Mouse (Mus musculus): ENCODE data around the gene Rnpc3. TPM values are rescaled to one million over a fixed set of nuclear protein-coding genes. Genes with fewer than 3 reads are reported as not detected.
A peak's percentile ranks its signal among the peaks of the same experiment; 100 is the strongest.
"Not testable (repeated sequence)": the region's sequence is repeated elsewhere in the genome, so short reads cannot be mapped to it uniquely, and the experiment has no call there.

The Rnpc3 gene
- 49.8 and 55.2 TPM in 2 replicates for polyA plus RNA-seq (2015; fragmentation: Nextera tagmentation; extraction: Ambion mirVana)

DNA sequence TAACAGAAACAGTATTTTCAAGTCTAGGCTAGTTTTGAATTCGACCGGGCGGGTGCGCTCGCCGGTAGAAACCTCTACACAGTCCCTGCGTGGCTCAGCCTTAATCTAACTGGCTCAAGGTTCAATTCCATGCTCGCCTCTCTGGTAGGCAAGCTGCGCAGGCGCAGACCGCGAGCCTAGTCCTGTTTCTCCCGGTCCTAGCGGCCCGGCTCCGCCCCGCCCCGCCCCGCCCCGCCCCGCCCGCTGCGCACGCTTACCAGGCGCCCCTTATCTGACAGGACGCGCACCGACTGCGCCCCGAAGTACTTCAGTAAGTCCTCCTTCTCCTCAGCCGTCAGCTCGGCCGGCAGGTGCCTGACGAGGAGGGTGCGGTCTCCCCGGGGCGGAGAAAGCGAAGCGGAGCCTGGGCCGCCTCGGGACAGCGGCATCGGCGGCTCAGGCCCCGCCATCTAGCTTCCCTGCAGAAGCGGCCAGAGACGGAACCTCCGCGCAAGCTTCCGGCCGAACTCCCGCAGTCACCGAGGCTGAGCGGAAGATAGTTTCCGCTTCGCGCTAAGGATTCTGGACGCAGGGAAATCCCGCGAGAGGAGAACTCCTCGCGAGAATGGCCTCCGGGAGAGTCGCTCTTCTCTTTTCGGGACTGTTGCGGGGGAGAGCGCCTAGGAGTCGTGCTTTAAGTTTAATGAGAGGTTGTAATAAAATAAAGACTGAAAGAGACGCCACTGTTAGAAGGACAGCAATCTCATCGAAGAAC lies at the start of gene Rnpc3:
Gene Rnpc3, minus strand, starts transcription at position 544 of the 754 bp plus-strand sequence.
- ATAC-seq: peak; percentile 98
- H3K27me3 ChIP-seq (replicated peaks; ENCODE audit: control insufficient read depth, insufficient read depth, low read length): no peaks in the 10 kb centered on the region
- peak within 1 kb of the TSS; percentile 95 for H3K9ac ChIP-seq (replicated peaks; ENCODE audit: low read depth, low read length)
- H3K4me1 ChIP-seq (replicated peaks; ENCODE audit: control insufficient read depth, insufficient read depth, low read length): peaks cover 6% of the 10 kb centered on the region; the same call in 1 of the 2 replicates
- under 1% methylated on average over 70 of the region's 70 CpGs for WGBS
- peak within 1 kb of the TSS; percentile 100 for H3K27ac ChIP-seq (ENCODE audit: low read length)
- peak within 1 kb of the TSS; percentile 93 for H3K4me3 ChIP-seq (replicated peaks; ENCODE audit: low read length)
- peak within 1 kb of the TSS; percentile 63 for H3K4me2 ChIP-seq (ENCODE audit: low read length)
- H3K36me3 ChIP-seq (ENCODE audit: control insufficient read depth, insufficient read depth): no peaks in the 10 kb centered on the region; the same call in 1 of the 2 replicates
- H3K9me3 ChIP-seq (ENCODE audit: control insufficient read depth, low read length): no peaks in the 10 kb centered on the region

DNA sequence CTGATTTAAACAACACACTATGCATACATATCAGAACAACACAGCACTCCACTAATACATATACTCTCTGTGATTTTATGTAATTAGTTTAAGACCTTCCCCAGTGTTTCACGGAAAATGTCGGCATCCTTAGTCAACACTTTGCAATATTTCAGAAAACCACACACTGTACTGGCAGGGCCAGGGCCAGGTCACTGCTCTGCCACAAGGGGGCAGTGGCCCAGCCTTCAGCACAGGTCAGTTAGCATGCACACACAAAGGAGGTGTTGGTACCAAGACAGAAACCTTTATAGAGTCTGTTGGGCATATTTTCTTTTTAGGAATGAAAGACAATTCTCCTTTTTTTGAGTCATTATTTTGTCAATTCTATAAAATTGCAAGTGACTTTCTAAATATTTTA lies 27.0 kb upstream of the Rnpc3 start:
- no peak overlapping the region for H3K4me2 ChIP-seq (ENCODE audit: low read length)

DNA sequence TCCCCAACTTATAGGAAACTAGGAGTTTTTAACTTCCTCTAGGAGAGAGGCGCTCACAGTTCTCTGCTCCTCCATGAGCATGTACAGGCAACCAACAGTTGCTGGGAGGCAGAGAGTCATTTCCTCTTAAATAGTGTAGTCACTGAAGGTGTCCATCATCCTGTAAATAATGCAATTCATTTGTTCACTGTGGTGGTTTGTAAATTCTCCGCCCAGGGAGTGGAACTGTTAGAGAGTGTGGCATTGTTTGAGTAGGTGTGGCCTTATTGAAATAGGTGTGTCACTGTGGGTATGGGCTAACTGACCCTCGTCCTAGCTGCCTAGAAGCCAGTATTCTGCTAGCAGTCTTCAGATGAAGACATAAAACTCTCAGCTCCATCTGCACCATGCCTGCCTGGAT lies 24.4 kb upstream of the Rnpc3 start:
- H3K36me3 ChIP-seq (ENCODE audit: control insufficient read depth, insufficient read depth): no peaks in the 10 kb centered on the region
- no peaks in the 10 kb centered on the region for H3K9me3 ChIP-seq (ENCODE audit: control insufficient read depth, low read length)
- ATAC-seq: no peak
- H3K4me1 ChIP-seq (replicated peaks; ENCODE audit: control insufficient read depth, insufficient read depth, low read length): no peaks in the 10 kb centered on the region
- WGBS: 82% methylated on average over 3 of the region's 3 CpGs
- no peak overlapping the region for H3K4me2 ChIP-seq (ENCODE audit: low read length)
- no peak overlapping the region for H3K27ac ChIP-seq (ENCODE audit: low read length)
- no peak overlapping the region for H3K9ac ChIP-seq (replicated peaks; ENCODE audit: low read depth, low read length)
- no peaks in the 10 kb centered on the region for H3K27me3 ChIP-seq (replicated peaks; ENCODE audit: control insufficient read depth, insufficient read depth, low read length)
- H3K4me3 ChIP-seq (replicated peaks; ENCODE audit: low read length): no peak overlapping the region

More for the DNA sequence above, 27.0 kb upstream of the Rnpc3 start:
- no peak overlapping the region for H3K9ac ChIP-seq (replicated peaks; ENCODE audit: low read depth, low read length)
- no peaks in the 10 kb centered on the region for H3K4me1 ChIP-seq (replicated peaks; ENCODE audit: control insufficient read depth, insufficient read depth, low read length)
- peak; percentile 81 for ATAC-seq
- H3K36me3 ChIP-seq (ENCODE audit: control insufficient read depth, insufficient read depth): no peaks in the 10 kb centered on the region
- H3K27me3 ChIP-seq (replicated peaks; ENCODE audit: control insufficient read depth, insufficient read depth, low read length): no peaks in the 10 kb centered on the region
- H3K9me3 ChIP-seq (ENCODE audit: control insufficient read depth, low read length): no peaks in the 10 kb centered on the region
- WGBS: 59% methylated on average over 2 of the region's 2 CpGs
- H3K27ac ChIP-seq (ENCODE audit: low read length): no peak overlapping the region
- no peak overlapping the region for H3K4me3 ChIP-seq (replicated peaks; ENCODE audit: low read length)

DNA sequence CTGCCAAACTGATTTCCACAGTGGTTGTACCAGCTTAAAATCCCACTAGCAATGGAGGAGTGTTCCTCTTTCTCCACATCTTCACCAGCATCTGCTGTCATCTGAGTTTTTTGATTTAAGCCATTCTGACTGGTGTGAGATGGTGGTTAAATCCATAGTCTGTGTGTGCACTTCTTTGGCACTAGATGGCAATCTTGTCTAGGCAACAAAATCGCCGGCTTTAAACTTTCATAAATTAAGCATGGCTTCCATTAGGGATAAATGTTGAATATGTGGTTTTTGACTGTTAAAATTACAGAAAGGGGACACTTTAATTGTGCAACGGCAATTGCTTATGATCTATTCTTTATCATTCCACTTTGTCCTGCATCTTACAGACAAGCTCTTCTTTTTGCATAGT lies 21.4 kb upstream of the Rnpc3 start:
- H3K9me3 ChIP-seq (ENCODE audit: control insufficient read depth, low read length); H3K4me3 ChIP-seq (replicated peaks; ENCODE audit: low read length); ATAC-seq; H3K9ac ChIP-seq (replicated peaks; ENCODE audit: low read depth, low read length); H3K4me2 ChIP-seq (ENCODE audit: low read length); H3K4me1 ChIP-seq (replicated peaks; ENCODE audit: control insufficient read depth, insufficient read depth, low read length); H3K27ac ChIP-seq (ENCODE audit: low read length); H3K27me3 ChIP-seq (replicated peaks; ENCODE audit: control insufficient read depth, insufficient read depth, low read length); H3K36me3 ChIP-seq (ENCODE audit: control insufficient read depth, insufficient read depth): not testable (repeated sequence)
- WGBS: 45% methylated on average over 3 of the region's 3 CpGs

DNA sequence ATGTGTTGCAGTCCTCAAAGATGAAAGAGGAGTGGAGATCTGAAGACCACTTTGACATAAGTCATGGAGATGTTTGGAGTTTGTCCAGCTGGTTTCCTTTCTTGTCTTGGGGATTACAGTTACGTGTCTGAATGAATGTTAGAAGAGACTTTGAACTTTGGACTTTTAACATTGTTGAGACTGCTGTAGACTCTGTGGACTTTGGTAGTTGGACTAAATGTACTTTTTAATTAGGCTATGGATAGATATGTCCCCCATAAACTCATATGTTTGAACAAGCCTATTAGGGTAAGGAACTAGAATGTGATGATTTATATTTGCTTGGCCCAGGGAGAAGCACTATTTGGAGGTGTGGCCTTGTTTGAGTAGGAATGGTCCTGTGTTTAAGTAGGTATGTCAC lies 9.6 kb upstream of the Rnpc3 start:
- ATAC-seq: no peak

DNA sequence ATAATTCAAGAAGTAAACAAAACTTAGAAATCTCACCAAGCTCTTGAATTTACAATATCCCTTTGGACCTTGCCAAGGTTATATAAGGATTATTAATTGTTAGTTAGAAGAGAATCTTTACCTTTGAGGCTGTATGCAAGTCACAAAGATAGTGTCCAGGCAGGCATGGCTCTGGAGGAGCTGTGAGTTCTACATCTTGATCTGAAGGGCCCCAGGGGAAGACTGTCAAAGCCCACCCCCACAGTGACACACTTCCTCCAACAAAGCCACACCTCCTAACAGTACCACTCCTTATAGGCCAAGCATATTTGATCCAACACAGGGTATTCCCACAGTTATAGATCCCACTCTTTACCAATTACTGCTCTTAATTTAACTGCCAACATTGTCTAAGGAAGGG lies 4.3 kb upstream of the Rnpc3 start:
- ATAC-seq: no peak
- H3K9ac ChIP-seq (replicated peaks; ENCODE audit: low read depth, low read length): no peak overlapping the region
- H3K36me3 ChIP-seq (ENCODE audit: control insufficient read depth, insufficient read depth): no peaks in the 10 kb centered on the region
- no peak overlapping the region for H3K27ac ChIP-seq (ENCODE audit: low read length)
- H3K4me2 ChIP-seq (ENCODE audit: low read length): no peak overlapping the region
- peaks cover 6% of the 10 kb centered on the region; the same call in 1 of the 2 replicates for H3K4me1 ChIP-seq (replicated peaks; ENCODE audit: control insufficient read depth, insufficient read depth, low read length)
- H3K4me3 ChIP-seq (replicated peaks; ENCODE audit: low read length): no peak overlapping the region
- H3K27me3 ChIP-seq (replicated peaks; ENCODE audit: control insufficient read depth, insufficient read depth, low read length): no peaks in the 10 kb centered on the region
- H3K9me3 ChIP-seq (ENCODE audit: control insufficient read depth, low read length): no peaks in the 10 kb centered on the region

More for the DNA sequence above, 9.6 kb upstream of the Rnpc3 start:
- Histone ChIP-seq H3K4me2 (ENCODE audit: low read length) (no peak overlapping the region), H3K4me3 (replicated peaks; ENCODE audit: low read length) (no peak overlapping the region), H3K27ac (ENCODE audit: low read length) (no peak overlapping the region), H3K36me3 (ENCODE audit: control insufficient read depth, insufficient read depth) (no peaks in the 10 kb centered on the region), H3K4me1 (replicated peaks; ENCODE audit: control insufficient read depth, insufficient read depth, low read length) (no peaks in the 10 kb centered on the region), H3K9me3 (ENCODE audit: control insufficient read depth, low read length) (no peaks in the 10 kb centered on the region), H3K9ac (replicated peaks; ENCODE audit: low read depth, low read length) (no peak overlapping the region), H3K27me3 (replicated peaks; ENCODE audit: control insufficient read depth, insufficient read depth, low read length) (no peaks in the 10 kb centered on the region)
- WGBS: 96% methylated on average over 1 of the region's 1 CpGs

DNA sequence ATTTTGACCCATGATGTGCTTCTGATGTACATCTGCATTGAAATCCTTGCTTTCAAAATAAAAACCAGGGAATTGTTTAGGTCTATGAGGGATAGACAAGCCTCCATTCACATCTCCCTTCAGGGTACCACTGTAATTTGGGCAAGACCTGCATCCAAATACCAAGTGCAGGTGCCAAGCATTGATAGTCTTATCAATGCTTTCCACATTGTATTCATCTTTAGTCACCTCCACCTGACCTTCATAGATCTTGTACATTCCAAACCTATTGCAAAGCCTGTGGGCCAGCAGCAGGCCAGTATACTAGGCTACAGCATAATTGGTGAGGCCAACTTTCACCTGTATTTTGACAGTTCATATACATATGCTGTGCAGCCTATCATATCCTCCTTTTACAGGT lies 1.7 kb upstream of the Rnpc3 start:
- Histone ChIP-seq H3K27ac (ENCODE audit: low read length) (no peak overlapping the region), H3K9ac (replicated peaks; ENCODE audit: low read depth, low read length) (no peak overlapping the region)
- ATAC-seq: no peak

DNA sequence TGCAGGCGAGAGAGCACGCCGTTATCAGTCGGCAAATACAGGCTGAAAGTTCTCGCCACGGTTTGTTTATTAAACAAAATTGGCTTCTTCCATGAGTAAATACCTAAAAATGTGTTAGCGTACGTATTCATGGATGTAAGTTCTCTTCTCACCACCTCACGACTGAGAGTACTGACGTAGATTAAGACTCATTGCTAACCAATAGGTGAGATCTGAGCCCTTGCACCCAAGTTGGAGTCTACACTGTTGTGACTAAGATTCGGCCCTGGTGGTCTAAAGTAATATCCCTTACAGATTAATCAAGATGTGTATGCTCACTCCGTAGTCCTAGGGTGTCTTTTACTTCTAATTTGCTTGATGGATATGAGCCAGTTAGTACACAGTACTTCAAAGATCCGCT lies 615 bp upstream of the Rnpc3 start:
- peak overlapping the region; percentile 63 for H3K4me2 ChIP-seq (ENCODE audit: low read length)
- peak overlapping the region; percentile 100 for H3K27ac ChIP-seq (ENCODE audit: low read length)
- 14% methylated on average over 13 of the region's 13 CpGs for WGBS
- no peaks in the 10 kb centered on the region; the same call in 1 of the 2 replicates for H3K36me3 ChIP-seq (ENCODE audit: control insufficient read depth, insufficient read depth)
- peaks cover 6% of the 10 kb centered on the region; the same call in 1 of the 2 replicates for H3K4me1 ChIP-seq (replicated peaks; ENCODE audit: control insufficient read depth, insufficient read depth, low read length)
- H3K27me3 ChIP-seq (replicated peaks; ENCODE audit: control insufficient read depth, insufficient read depth, low read length): no peaks in the 10 kb centered on the region
- no peak for ATAC-seq
- peak overlapping the region; percentile 95 for H3K9ac ChIP-seq (replicated peaks; ENCODE audit: low read depth, low read length)
- H3K9me3 ChIP-seq (ENCODE audit: control insufficient read depth, low read length): no peaks in the 10 kb centered on the region
- peak overlapping the region; percentile 93 for H3K4me3 ChIP-seq (replicated peaks; ENCODE audit: low read length)

More for the DNA sequence above, 1.7 kb upstream of the Rnpc3 start:
- peaks cover 6% of the 10 kb centered on the region; the same call in 1 of the 2 replicates for H3K4me1 ChIP-seq (replicated peaks; ENCODE audit: control insufficient read depth, insufficient read depth, low read length)
- no peak overlapping the region for H3K4me3 ChIP-seq (replicated peaks; ENCODE audit: low read length)
- H3K27me3 ChIP-seq (replicated peaks; ENCODE audit: control insufficient read depth, insufficient read depth, low read length): no peaks in the 10 kb centered on the region
- H3K36me3 ChIP-seq (ENCODE audit: control insufficient read depth, insufficient read depth): no peaks in the 10 kb centered on the region
- no peak overlapping the region for H3K4me2 ChIP-seq (ENCODE audit: low read length)
- H3K9me3 ChIP-seq (ENCODE audit: control insufficient read depth, low read length): no peaks in the 10 kb centered on the region

DNA sequence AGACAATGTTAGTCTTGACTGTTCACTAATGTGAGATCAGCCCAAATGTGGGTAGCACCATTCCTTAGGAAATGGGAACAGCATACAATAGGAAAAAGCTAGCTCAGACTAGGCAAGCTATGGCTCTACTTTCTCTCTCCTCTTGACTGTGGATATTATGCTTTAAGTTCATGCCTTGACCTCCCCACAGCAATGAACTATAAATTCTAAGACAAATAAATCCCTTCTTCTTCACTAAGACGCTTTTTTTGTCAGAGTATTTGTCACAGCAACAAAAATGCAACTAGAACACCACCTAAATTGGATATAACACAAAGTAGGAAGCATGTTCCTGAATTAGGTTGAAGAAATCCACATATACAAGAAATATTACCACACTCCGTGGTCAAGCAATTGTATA lies 23.4 kb downstream of the Rnpc3 start, which contains the start of gene Amy1:
Gene Amy1, minus strand, starts transcription at position 101 of the 400 bp plus-strand sequence.
- no peaks in the 10 kb centered on the region for H3K4me1 ChIP-seq (replicated peaks; ENCODE audit: control insufficient read depth, insufficient read depth, low read length)
- H3K4me2 ChIP-seq (ENCODE audit: low read length): no peak within 1 kb of the TSS
- no peak within 1 kb of the TSS for H3K27ac ChIP-seq (ENCODE audit: low read length)
- H3K9me3 ChIP-seq (ENCODE audit: control insufficient read depth, low read length): no peaks in the 10 kb centered on the region
- H3K4me3 ChIP-seq (replicated peaks; ENCODE audit: low read length): no peak within 1 kb of the TSS
- 94% methylated on average over 2 of the region's 2 CpGs for WGBS
- ATAC-seq: no peak
- no peaks in the 10 kb centered on the region for H3K27me3 ChIP-seq (replicated peaks; ENCODE audit: control insufficient read depth, insufficient read depth, low read length)
- H3K9ac ChIP-seq (replicated peaks; ENCODE audit: low read depth, low read length): no peak within 1 kb of the TSS
- peaks cover 15% of the 10 kb centered on the region for H3K36me3 ChIP-seq (ENCODE audit: control insufficient read depth, insufficient read depth)

Measured in forebrain, embryonic 16.5 days (tissue).